Mouse (Mus musculus) cerebellum, adult 8-10 months (tissue): ENCODE data around the gene Harbi1.
"Not testable (repeated sequence)": the region's sequence is repeated elsewhere in the genome, so short reads cannot be mapped to it uniquely, and the experiment has no call there.

ENCODE experiments used
- DNase-seq: peaks from one replicate; pipeline ENCODE4 v3.0.0; 2022

Gene Harbi1

DNA sequence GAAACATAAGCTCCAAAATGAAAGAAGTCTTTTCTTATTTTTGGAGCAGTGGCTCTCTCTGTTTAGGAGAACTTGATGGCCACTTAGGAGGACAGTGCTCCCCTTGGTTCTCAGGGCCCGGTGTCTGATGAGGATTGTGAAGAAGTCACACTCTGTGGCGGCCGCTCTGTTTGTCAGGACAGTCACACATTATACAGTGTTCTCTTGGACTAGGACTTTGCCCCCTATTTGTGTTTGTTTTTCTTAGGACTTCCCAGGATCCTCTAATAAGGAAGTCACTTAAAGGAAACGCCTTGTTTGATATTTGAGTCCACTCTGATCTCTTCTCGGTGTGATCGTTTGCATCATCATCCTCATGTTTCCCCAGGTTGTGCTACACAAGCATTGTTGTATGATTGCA lies 7.6 kb downstream of the Harbi1 start:
- no peak for DNase-seq

DNA sequence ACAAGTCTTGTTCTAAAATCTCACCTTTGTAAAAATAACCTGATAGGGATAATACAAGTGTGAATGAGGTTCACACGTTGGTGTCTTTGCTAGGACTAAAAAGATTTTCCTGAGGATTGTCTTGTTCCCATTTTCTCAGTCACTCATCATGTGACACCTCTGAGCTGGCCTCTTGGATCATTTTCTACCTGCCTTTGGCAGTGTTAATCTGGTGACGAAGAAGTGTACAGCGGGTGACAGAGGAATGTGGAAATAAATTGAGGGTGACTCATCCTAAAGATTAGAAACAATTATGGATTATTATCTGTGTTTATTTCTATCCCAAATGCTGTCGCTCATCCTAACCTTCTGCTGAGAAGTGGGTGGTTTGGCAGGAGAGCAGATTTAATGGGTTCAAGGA lies 12.7 kb downstream of the Harbi1 start:
- DNase-seq, result no peak

DNA sequence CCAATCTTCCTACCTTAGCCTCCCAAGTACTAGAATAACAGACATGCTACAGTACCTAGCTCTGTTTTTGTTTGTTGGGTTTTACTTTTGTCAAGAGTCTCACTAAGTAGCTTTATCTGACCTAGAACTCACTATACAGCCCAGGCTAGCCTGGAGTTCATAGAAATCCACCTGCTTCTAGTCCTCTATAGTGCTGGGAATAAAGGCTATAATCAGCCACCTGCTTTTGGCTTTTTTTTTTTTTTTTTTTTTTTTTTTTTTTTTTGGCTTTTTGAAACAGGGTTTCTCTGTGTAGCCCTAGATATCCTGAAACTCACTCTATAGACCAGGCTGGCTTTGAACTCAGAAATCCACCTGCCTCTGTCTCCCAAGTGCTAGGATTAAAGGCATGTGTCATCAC lies 13.3 kb downstream of the Harbi1 start:
- no peak for DNase-seq

DNA sequence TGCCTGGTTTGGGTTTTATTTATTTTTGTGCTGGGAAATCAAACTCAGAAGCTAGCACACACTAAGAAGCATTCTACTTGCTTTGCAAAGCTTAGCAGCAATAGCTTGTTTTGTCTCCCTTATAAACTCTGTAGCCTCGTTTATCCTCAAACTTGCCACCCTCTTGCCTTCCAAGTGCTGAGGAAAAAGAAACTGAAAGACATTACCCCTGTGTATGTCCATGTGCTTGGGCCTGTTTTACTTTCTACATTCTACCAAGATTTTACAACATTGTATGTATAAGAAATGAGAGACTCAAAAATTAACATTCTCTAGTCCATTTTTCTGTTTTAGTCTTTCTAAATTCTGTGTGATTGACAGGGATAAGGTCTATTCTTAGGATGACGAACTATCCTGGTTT lies 14.1 kb downstream of the Harbi1 start:
- DNase-seq, result no peak

DNA sequence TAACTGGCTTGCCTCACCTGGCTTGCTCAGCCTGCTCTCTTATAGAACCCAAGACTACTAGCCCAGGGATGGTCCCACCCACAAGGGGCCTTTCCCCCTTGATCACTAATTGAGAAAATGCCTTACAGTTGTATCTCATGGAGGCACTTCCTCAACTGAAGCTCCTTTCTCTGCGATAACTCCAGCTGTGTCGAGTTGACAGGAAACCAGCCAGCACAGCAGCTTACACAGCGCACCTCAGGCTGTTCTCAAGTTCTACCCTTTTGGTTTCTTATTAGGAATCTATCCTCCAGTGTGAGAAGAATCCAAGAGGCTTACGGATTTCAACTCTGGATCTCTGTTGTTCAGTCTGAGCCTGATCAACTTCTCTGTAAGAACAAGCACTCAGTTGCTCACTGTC lies 14.8 kb downstream of the Harbi1 start:
- DNase-seq, result not testable (repeated sequence)

DNA sequence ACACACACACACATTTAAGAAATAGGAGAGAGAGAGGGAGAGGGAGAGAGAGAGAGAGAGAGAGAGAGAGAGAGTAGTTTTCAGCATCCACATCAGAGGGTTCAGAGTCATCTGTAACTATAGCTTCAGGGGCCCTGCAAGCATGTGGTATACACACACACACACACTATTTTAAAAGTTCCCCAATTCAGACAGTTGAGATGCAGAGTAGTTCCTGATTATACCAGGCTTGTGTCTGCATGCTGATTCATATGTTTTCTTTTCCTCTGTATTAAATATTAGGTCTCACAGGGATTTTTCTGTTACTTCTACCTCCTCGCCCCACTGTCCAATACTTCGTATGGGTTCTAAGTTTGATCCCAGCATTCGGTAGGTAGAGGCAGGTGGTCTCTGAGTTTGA lies 16.4 kb downstream of the Harbi1 start:
- no peak for DNase-seq

DNA sequence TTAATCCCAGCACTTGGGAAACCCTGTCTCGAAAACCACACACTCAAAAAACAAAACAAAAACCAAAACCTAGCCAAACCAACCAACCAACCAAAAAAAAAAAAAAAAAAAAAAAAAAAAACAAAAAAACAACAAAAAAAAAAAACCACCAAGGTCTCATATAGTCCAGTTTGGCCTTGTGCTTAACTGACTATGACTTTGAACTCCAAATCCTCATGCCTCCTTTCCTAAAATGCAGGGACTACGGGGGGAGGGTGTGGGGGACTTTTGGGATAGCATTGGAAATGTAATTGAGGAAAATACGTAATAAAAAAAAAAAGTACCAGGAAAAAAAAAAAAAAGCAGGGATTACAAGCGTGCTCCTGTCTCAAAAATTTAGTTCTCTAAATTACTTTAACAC lies 18.9 kb downstream of the Harbi1 start:
- DNase-seq, result no peak

DNA sequence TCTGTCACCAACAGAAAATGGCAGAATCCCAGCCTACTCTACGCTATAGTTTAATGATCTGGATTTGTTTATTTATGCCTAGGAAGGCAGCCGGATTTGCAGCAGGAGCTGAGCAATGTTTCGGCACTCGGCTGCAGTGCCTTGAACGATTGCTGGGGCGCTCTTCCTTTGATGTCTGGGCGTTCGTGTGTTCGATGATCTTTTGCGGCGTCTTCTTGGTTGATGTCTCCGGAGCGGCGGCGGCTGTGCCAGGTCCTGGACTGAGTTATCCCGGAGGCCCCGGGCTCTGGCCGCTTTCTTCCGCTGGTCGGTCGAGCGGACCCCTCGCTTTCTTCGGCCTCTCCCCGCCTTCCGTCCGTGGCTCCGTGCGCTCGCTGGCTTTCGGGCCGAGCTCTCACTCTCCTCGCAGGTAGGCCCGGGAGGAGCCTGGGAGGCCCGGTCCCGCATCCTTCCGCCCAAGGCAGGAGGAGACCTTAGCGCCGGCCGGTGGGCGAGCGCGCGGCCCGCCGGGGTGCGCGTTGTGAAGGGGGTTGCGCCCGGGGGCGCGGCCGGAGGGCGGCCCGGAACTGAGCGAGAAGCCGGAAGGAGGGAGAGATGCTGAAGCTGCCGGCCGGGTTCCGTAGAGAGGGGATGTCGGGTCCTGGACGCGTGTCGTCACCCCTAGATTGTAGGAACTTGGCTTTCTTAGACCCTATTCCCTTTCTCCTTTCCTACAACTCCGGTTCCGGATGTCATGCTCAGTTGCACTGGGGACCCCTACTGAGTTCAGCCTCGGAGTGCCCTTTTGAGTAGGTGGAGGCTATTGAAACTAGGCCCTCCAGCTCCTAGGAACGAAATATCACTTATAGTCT lies 19.5 kb downstream of the Harbi1 start, which contains the start of gene Ambra1:
Ambra1 (plus strand) TSS at position 164 of the 851 bp plus-strand sequence.
- DNase-seq, result peak; percentile 77

DNA sequence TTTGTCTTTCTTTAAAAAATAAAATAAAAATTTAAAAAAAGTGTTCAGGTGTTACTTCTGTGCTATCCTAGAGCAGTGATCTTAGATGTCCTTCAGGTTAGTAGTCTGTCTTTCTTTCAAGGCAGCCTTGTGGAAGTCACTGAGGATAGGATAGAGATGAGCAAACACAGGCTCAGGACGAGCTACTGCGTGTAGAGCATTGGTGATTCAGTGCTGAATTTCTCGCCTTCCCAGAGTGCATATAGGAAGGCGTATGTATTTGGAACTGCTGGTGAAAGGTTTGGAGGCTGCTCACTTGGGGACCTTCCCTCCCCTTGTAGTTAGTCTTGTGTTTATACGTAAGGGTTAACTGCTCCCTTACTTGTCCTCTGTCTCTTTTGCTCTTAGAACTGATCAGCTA lies 24.6 kb downstream of the Harbi1 start:
- no peak for DNase-seq

DNA sequence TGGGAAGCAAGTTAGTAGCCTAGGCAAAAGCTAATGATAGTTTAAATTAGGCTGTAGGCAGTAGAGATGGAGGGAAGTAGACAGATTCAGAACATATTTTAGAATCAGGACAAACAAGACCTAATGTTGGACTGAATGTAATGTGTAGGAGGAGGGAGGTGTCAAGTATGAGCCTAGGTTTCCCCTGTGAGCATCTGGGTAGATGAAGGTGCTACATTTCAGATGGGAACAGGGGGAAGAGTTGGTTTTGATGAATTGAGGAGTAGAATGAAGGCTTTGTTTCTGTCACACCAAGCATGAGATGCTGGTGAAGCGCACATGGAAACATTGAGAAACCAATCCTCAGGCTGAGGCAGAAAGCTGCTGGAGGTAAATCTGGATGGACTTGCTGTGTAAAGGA lies 28.9 kb downstream of the Harbi1 start:
- DNase-seq, result no peak

DNA sequence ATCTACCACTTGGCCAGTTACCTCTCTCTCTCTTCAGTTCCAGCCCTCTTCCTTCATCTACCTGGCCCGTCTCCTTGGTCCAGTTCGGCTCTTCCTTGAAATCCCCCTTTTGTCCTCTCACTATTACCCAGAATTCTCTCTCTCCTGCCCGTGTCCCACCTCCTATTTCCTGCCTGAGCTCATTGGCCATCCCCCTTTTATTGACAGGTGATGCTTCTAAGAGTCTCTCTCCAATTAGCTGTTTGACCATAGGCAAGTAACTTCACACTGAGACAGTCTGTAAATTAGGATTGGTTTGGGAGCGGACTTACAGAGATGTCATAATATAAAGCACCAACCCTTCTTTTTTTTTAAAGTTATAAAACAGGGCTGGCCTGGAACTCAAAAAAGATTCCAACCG lies 34.0 kb downstream of the Harbi1 start:
- DNase-seq, result no peak

DNA sequence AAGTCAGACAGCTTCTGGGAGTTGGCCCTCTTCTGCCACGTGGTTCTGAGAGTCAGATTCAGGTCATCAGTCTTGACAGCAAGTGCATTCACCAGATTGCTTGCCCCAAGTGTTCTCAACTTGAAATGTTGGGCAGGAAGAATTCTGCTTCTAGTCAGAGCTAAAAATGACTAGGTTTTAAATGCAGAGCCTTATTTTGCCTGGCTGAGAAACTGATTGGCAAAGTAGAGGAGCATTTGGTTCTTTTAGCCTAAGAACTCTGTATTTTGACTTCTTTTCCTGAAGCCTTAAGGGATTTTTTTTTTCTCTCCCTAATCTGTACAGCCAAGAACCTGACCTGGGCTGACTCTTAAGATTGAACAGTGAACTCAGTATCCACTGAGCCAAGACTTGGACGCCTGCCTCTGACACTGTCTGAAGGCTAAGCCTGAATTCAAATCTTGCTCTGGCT lies 39.2 kb downstream of the Harbi1 start:
- DNase-seq, result no peak
